Mouse (Mus musculus): ENCODE measurements around the gene Efcab14. TPM values are rescaled to one million over a fixed set of nuclear protein-coding genes. Genes with fewer than 3 reads are reported as not detected.

Gene Efcab14
- polyA plus RNA-seq, 1 experiment from 2014 or later = 34.6 TPM

DNA sequence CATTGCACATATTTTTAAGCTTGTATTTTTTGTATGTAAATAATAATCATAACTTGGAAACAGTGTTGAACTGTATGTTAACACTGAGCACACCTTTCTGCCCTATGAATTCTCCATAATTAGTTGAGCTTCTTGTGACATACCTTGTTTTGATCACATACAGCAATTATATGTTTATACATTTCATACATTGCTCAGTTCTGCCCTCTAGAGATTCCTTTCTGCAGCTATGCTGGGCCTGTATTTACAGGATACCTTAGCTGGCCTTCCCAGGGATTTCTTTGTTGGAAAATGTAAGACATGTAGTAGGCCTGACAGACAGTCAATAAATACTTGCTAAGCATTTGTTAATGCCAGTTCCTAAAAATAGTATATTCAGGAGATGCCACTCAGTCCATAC lies 5.1 kb downstream of the Efcab14 start:
- H3K9ac ChIP-seq = no peak overlapping the region
- peaks cover 33% of the 10 kb centered on the region for H3K36me3 ChIP-seq
- H3K27me3 ChIP-seq = no peaks in the 10 kb centered on the region
- H3K4me3 ChIP-seq = no peak overlapping the region
- H3K4me2 ChIP-seq = no peak overlapping the region
- H3K9me3 ChIP-seq = no peaks in the 10 kb centered on the region
- no peak overlapping the region for H3K27ac ChIP-seq
- no peak for ATAC-seq (ENCODE audit: borderline replicate concordance, extremely low read depth, low FRiP score, low TSS enrichment)
- H3K4me1 ChIP-seq = peaks cover 20% of the 10 kb centered on the region

DNA sequence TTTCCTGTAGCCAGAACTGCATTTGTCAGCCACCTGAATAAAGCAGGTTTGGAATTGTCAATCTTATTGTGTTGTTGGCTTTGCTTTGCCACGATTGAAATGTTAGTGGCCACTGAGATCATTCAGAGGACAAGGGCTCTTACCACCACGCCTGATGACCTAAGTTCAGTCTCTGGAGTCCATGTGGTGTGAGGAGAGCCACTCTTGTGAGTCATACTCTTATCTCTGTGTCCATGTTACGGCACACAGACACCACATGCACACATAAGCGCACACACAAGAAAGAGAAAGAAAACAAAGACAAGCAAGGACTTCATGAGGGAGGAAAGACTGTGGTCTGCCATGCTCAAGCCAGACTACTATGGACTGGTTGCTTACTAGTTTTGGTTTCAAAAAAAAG lies 5.6 kb downstream of the Efcab14 start:
- no peak overlapping the region for H3K27ac ChIP-seq
- H3K4me3 ChIP-seq = no peak overlapping the region
- H3K27me3 ChIP-seq = no peaks in the 10 kb centered on the region
- ATAC-seq (ENCODE audit: borderline replicate concordance, extremely low read depth, low FRiP score, low TSS enrichment) = no peak
- H3K9me3 ChIP-seq = no peaks in the 10 kb centered on the region
- peaks cover 35% of the 10 kb centered on the region for H3K36me3 ChIP-seq
- H3K4me1 ChIP-seq = peaks cover 20% of the 10 kb centered on the region
- WGBS = 78% methylated on average over 4 of the region's 4 CpGs
- H3K4me2 ChIP-seq = no peak overlapping the region
- H3K9ac ChIP-seq = no peak overlapping the region

DNA sequence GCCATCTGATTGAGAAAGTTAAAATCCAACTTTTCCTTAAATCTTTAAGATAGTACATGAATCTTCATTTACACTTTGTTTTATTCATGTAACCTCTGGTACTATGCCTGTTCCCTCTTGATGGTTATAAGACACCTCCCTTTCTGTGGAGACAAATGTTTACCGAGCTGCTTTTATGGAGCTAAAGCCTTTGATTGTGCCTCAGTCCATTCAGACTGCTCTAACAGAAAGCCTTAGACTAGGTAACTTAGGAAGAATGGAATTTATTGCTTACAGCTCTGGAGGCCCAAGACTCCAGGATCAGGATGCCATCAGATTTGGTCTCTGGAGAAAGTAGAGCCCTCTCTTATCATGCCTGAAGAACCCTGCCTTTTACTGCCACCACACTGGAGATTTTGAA lies 10.6 kb downstream of the Efcab14 start:
- Histone ChIP-seq H3K9ac (no peak overlapping the region), H3K4me1 (no peaks in the 10 kb centered on the region), H3K36me3 (peaks cover 44% of the 10 kb centered on the region), H3K9me3 (no peaks in the 10 kb centered on the region), H3K4me2 (no peak overlapping the region), H3K27me3 (no peaks in the 10 kb centered on the region), H3K27ac (no peak overlapping the region), H3K4me3 (no peak overlapping the region)
- no peak for ATAC-seq (ENCODE audit: borderline replicate concordance, extremely low read depth, low FRiP score, low TSS enrichment)
- WGBS = 77% methylated on average over 1 of the region's 1 CpGs

DNA sequence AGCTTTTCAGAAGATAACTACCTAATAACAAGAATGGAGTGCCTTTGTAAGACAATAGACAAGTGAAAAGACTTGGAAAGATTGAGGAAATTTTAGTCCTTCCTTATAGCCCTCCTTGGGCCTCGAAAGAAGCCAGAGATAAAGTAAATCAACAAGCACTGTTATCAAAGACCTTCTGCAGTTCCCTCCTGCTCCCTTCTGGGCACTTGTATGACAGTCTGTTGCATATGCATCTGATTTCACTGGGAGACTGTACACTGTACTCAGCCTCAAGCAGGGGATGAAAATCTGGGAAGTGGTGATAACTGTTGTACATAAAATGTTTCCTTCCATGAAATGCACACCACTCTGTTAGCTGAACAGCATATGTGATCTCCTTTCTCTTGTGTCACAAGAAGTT lies 11.8 kb downstream of the Efcab14 start:
- H3K4me3 ChIP-seq = no peak overlapping the region
- no peak overlapping the region for H3K4me2 ChIP-seq
- H3K9ac ChIP-seq = no peak overlapping the region
- no peaks in the 10 kb centered on the region for H3K9me3 ChIP-seq
- 75% methylated on average over 1 of the region's 1 CpGs for WGBS
- H3K36me3 ChIP-seq = peaks cover 46% of the 10 kb centered on the region
- H3K4me1 ChIP-seq = no peaks in the 10 kb centered on the region
- ATAC-seq (ENCODE audit: borderline replicate concordance, extremely low read depth, low FRiP score, low TSS enrichment) = no peak
- H3K27me3 ChIP-seq = no peaks in the 10 kb centered on the region
- no peak overlapping the region for H3K27ac ChIP-seq

DNA sequence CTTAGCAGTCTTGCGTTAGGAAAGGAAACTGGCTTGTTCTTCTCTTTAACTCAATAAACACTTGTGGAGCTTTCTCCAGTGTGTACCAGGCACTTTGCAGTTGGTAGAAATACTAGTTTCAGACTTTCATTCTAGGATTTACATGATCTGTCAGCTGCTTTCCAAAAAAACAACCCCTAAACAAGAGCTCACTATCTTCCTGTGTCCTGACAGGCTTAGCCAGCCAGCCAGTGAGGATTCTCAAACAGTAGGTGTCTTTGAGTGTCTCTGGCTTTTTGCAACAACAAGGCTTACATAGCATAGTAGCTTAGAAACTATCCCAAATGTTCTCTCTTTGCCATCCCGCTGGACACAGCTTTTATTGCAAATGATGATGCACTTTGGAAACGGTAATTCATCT lies 16.6 kb downstream of the Efcab14 start:
- Histone ChIP-seq H3K36me3 (peaks cover 32% of the 10 kb centered on the region), H3K9me3 (no peaks in the 10 kb centered on the region), H3K27ac (no peak overlapping the region), H3K9ac (no peak overlapping the region), H3K4me2 (no peak overlapping the region), H3K4me3 (no peak overlapping the region), H3K4me1 (no peaks in the 10 kb centered on the region), H3K27me3 (no peaks in the 10 kb centered on the region)
- WGBS = 89% methylated on average over 3 of the region's 3 CpGs
- no peak for ATAC-seq (ENCODE audit: borderline replicate concordance, extremely low read depth, low FRiP score, low TSS enrichment)

DNA sequence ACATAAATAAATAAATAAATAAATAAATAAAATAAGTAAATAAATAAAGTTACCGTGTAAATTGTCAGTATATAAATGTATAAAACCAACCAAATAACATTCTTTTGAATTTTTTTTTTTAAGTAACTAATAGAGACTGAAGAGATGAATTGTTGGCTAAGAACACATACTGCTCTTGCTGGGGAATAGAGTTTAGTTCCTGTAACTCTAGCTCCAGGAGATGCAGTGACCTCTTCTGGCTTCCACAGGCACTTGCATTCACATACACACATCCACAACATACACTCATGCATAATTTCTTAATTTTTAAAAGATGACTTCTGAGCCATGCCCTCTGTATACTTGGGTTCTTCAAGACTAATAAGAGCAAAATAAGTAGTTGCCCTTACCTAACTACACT lies 17.3 kb downstream of the Efcab14 start:
- no peaks in the 10 kb centered on the region for H3K9me3 ChIP-seq
- H3K36me3 ChIP-seq = peaks cover 29% of the 10 kb centered on the region
- H3K4me3 ChIP-seq = no peak overlapping the region
- no peaks in the 10 kb centered on the region for H3K27me3 ChIP-seq
- H3K9ac ChIP-seq = no peak overlapping the region
- 89% methylated on average over 1 of the region's 1 CpGs for WGBS
- ATAC-seq (ENCODE audit: borderline replicate concordance, extremely low read depth, low FRiP score, low TSS enrichment) = no peak
- no peaks in the 10 kb centered on the region for H3K4me1 ChIP-seq
- H3K27ac ChIP-seq = no peak overlapping the region
- H3K4me2 ChIP-seq = no peak overlapping the region

DNA sequence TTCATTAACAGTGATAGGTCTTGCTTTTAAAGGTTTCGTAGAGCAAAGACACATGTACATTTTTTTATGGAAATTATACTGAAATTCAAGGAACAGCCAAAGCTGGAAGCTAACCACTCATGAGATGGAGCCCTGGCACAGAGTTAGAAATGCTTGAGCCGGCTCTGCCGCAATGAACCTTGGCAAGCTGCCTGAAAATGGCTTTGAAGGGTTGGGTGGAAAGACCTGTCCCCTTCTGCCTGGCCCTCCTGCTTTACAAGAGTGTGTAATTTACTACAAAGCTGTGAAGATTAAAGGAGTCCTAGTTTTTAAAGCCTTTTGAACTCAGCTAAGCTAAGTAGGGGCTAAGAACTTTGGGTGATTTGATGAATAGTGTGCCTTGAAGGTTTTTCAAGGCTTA lies 23.7 kb downstream of the Efcab14 start:
- Histone ChIP-seq H3K4me2 (no peak overlapping the region), H3K4me1 (no peaks in the 10 kb centered on the region), H3K27ac (peak overlapping the region; percentile 24), H3K36me3 (peaks cover 30% of the 10 kb centered on the region), H3K9ac (no peak overlapping the region), H3K9me3 (no peaks in the 10 kb centered on the region), H3K27me3 (no peaks in the 10 kb centered on the region), H3K4me3 (no peak overlapping the region)
- ATAC-seq (ENCODE audit: borderline replicate concordance, extremely low read depth, low FRiP score, low TSS enrichment) = peak; percentile 62
- 47% methylated on average over 3 of the region's 3 CpGs for WGBS

DNA sequence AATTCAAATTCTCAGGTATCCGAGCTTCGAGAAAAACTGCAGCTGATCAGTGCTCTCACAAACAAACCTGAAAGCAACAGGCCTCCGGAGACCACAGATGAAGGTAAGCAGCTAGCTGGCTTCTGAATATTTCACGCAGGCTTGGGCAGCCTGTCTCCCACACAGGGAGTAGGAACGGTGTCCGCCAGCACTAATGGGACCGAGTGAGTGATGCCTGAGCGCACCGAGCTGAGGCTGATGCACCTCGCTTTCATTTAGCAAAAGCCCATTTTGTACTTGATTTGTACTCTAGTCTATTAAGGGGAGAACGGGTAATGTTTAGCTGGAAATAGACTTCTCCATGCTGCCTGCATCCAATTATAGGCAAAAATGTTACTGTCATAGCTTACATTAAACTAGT lies 27.0 kb downstream of the Efcab14 start:
- Histone ChIP-seq H3K27me3 (no peaks in the 10 kb centered on the region), H3K4me2 (no peak overlapping the region), H3K4me1 (no peaks in the 10 kb centered on the region), H3K36me3 (peaks cover 41% of the 10 kb centered on the region), H3K27ac (no peak overlapping the region), H3K9ac (no peak overlapping the region), H3K4me3 (no peak overlapping the region), H3K9me3 (no peaks in the 10 kb centered on the region)
- no peak for ATAC-seq (ENCODE audit: borderline replicate concordance, extremely low read depth, low FRiP score, low TSS enrichment)
- WGBS = 92% methylated on average over 11 of the region's 11 CpGs

DNA sequence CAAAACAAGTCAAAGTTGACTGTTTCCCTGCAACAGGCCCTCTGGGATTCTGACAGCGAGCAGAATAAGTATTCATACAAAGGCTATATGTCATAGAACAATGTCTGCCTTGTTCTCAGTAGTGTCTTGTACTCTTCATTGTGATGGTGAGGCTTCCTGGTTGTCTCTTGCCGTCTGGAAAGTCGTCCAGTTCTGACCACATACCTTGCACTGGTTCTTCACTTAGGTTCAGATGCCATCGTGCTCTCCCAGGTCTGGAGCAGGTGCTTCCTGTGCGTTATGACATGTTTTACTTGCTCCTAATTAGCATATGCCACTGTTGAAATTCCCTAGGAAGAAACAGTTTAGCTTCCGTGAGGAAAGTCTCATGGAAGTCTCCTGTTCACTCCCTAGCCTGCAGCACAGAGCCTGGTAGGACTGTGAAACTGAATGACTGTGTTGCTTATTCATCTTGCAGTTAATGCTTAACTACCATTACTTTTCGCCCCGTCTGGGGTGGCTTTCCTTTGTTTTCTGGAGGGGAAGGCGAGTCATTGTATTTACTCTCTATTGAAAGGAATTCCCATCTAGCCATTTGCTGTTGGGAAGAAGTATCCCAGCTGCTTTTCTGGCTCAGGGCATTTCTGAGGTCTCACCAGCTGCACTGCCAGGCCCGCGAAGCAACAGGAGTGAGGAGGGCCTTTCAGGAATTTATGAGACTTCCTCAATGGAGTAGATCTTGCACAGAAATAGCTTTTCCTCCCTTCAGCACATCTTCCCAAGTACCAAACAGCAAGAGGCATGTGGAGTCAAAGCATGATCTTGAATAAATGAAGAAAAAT lies 30.3 kb downstream of the Efcab14 start:
- WGBS = 50% methylated on average over 11 of the region's 11 CpGs
- ATAC-seq (ENCODE audit: borderline replicate concordance, extremely low read depth, low FRiP score, low TSS enrichment) = no peak
- no peak overlapping the region for H3K4me3 ChIP-seq
- no peaks in the 10 kb centered on the region for H3K9me3 ChIP-seq
- H3K36me3 ChIP-seq = peaks cover 35% of the 10 kb centered on the region
- H3K4me2 ChIP-seq = no peak overlapping the region
- H3K9ac ChIP-seq = no peak overlapping the region
- no peaks in the 10 kb centered on the region for H3K27me3 ChIP-seq
- H3K4me1 ChIP-seq = no peaks in the 10 kb centered on the region
- H3K27ac ChIP-seq = peak overlapping the region; percentile 5

DNA sequence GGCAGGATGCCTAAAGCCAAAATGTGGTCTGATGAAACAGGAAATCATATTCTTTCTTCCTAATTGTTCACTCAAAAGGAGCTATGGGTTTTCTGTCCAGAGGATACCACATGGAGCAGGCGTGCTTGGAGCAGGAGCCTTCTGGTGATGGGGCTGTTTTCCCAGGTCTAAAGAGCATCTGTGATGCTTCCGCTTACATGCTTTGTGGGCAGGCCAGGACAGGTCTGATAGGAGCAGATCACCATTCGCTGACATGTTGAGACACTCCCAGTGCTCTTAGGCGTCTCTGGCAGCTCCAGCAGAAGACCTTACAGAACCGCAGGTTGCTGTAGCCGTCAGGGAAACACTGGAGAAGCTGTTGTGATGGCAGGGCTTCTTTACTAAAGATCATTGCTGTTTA lies 37.5 kb downstream of the Efcab14 start:
- Histone ChIP-seq H3K27me3 (no peaks in the 10 kb centered on the region), H3K36me3 (peaks cover 29% of the 10 kb centered on the region), H3K4me2 (no peak overlapping the region), H3K9ac (no peak overlapping the region), H3K4me3 (no peak overlapping the region), H3K27ac (no peak overlapping the region), H3K9me3 (no peaks in the 10 kb centered on the region), H3K4me1 (no peaks in the 10 kb centered on the region)
- no peak for ATAC-seq (ENCODE audit: borderline replicate concordance, extremely low read depth, low FRiP score, low TSS enrichment)
- WGBS = 77% methylated on average over 6 of the region's 6 CpGs

DNA sequence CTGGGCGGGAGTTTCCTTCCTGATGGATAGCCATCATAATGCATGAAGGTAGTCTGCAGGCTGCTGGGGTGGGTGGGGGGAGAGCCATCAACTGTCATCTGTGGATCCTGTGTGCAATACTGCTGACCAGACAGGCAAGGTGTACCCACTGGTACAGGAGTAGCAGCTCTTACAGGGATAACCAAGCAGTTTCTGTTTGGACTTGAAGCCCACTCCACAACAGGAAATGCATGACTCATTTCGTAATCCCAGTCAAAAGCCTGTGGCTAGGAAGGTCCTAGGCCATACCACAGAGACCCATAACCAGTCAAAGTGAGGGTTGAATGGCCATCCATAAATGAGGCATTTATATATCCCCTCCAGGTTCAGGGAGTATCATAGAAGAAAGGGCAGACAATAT lies 40.1 kb downstream of the Efcab14 start:
- no peak overlapping the region for H3K27ac ChIP-seq
- H3K4me3 ChIP-seq = no peak overlapping the region
- H3K4me2 ChIP-seq = no peak overlapping the region
- no peaks in the 10 kb centered on the region for H3K27me3 ChIP-seq
- H3K4me1 ChIP-seq = no peaks in the 10 kb centered on the region
- no peak for ATAC-seq (ENCODE audit: borderline replicate concordance, extremely low read depth, low FRiP score, low TSS enrichment)
- peaks cover 24% of the 10 kb centered on the region for H3K36me3 ChIP-seq
- 89% methylated on average over 2 of the region's 2 CpGs for WGBS
- H3K9me3 ChIP-seq = no peaks in the 10 kb centered on the region
- no peak overlapping the region for H3K9ac ChIP-seq

DNA sequence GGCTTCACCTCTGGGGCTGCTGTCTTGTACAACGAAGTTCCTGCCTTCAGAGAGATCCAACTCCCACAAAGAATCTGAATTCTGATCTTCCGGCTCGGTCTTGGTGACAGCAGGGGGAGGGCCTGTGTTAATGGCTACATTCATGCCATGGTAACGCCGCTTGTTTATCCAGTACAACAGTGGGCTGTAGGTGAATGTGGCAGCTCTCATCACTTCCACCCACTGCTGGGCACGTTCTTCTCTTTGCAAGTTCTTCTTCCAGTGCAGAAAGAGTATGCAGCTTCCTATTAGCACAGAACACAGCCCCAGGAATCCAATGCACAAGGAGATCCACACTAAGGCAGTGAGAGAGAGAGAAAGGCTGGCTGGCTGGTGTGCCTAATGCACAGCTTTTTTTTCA lies 42.7 kb downstream of the Efcab14 start:
- Histone ChIP-seq H3K27me3 (no peaks in the 10 kb centered on the region), H3K36me3 (peaks cover 9% of the 10 kb centered on the region; the same call in 1 of the 2 replicates), H3K27ac (no peak overlapping the region), H3K4me1 (no peaks in the 10 kb centered on the region), H3K4me2 (no peak overlapping the region), H3K4me3 (no peak overlapping the region), H3K9me3 (no peaks in the 10 kb centered on the region), H3K9ac (no peak overlapping the region)
- 37% methylated on average over 6 of the region's 6 CpGs for WGBS
- no peak for ATAC-seq (ENCODE audit: borderline replicate concordance, extremely low read depth, low FRiP score, low TSS enrichment)

DNA sequence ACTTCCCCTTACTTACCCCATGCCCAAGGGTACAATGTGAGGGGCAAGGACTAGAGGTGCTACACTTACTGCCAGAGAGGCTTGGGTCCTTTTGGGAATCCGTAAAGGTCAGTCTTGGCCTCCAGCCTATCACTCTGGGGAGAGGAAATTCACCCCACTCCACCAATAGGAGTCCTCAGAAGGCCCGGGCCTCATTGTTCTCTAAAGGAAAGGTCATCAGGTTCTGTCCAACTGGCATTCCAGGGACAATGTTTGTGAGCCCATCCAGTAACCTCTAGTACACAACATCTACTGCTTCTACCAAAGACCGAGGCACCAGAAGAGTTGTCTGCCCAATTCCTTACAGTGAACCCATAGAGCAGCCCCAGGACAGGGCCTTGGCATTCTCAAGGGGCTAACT lies 43.4 kb downstream of the Efcab14 start, which contains the start of gene Tex38:
TSS of gene Tex38 (minus strand) at position 101 of the 400 bp plus-strand sequence.
- Histone ChIP-seq H3K4me3 (no peak within 1 kb of the TSS), H3K4me1 (peaks cover 5% of the 10 kb centered on the region), H3K9me3 (no peaks in the 10 kb centered on the region), H3K27ac (no peak within 1 kb of the TSS), H3K36me3 (peaks cover 9% of the 10 kb centered on the region; the same call in 1 of the 2 replicates), H3K27me3 (no peaks in the 10 kb centered on the region), H3K9ac (no peak within 1 kb of the TSS), H3K4me2 (no peak within 1 kb of the TSS)
- WGBS = 73% methylated on average over 3 of the region's 3 CpGs
- ATAC-seq (ENCODE audit: borderline replicate concordance, extremely low read depth, low FRiP score, low TSS enrichment) = no peak
